Mouse (Mus musculus) CD4-positive, CD25-positive, alpha-beta regulatory T cell, adult 2 months (primary cell): ENCODE data around the gene Man2a1.
"Not testable (repeated sequence)": the region's sequence is repeated elsewhere in the genome, so short reads cannot be mapped to it uniquely, and the experiment has no call there.

Source experiments
- DNase-seq: peaks from one replicate; pipeline ENCODE4 v3.0.0-alpha.2; 2012; ENCODE audit warnings: low read depth, low spot score

The Man2a1 gene

DNA sequence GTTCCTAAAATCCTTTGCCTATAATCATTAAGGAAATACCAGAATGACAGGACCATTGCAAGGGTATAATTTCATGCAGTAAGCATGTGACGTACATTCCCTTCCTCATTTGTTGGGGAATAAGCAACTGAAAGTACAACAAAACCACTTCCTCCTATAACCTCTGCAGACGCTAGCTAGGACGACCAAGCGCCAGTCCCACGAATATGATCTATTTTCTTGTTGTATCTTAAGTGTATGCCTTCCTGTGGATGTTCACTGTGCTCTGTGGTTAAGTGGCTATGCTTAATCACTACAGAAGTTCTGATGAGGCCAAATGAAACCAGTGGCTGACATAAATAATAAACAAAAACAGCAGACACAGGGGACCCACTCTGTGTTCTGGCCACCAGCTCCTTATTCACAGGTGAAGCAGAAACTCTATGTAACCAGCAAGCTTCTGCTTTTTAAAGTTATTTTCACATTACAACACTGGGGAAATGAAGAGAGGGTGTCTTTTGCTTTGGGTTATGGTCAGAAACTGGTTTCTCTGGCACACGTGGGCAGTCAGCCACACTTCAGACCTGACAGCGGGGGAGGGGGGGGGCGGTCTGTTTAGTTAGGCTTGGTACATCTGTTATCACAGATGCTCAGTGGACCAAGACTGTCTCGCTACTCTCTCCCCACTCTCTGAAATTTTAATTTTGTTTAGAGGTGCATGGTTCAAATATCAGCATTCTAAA lies 153.8 kb downstream of the Man2a1 start:
- peak; percentile 68 for DNase-seq

GRCm38 (mm10) chr17:64755191-64755590 lies 154.7 kb downstream of the Man2a1 start:
- peak; percentile 15 for DNase-seq

DNA sequence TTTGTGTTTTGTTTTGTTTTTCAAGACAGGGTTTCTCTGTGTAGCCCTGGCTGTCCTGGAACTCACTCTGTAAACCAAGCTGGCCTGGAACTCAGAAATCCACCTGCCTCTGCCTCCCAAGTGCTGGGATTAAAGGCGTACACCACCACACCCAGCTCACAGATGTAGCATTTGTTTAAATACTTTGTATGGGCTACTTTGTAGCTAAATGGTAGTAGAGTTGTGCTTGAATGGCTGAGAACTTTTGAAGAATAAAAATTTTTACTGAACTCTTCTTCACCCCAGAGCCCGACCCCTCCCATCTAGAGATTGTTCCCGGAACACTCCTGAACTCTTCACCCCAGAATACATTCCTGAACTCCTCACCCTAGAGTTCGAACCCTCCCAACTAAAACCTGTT lies 162.1 kb downstream of the Man2a1 start:
- DNase-seq, result not testable (repeated sequence)

DNA sequence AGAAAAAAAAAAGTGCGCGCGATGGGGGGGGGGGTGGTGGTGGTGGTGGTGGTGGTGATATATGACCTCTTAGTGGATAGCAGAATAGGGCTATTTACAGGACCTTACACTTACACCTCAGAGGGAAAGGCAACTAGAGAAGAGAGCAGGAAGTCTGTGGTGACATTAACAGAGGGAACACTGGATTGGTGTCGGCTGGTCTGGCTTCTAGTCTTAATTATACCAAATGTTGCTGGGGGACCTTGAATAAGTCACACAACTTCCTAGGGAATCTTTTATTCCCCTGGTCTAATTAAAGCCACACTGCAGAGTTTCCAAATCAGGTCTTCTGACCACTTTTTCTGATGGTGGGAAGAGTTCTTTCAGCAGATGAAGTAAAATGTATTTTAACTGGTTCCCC lies 163.0 kb downstream of the Man2a1 start:
- no peak for DNase-seq

DNA sequence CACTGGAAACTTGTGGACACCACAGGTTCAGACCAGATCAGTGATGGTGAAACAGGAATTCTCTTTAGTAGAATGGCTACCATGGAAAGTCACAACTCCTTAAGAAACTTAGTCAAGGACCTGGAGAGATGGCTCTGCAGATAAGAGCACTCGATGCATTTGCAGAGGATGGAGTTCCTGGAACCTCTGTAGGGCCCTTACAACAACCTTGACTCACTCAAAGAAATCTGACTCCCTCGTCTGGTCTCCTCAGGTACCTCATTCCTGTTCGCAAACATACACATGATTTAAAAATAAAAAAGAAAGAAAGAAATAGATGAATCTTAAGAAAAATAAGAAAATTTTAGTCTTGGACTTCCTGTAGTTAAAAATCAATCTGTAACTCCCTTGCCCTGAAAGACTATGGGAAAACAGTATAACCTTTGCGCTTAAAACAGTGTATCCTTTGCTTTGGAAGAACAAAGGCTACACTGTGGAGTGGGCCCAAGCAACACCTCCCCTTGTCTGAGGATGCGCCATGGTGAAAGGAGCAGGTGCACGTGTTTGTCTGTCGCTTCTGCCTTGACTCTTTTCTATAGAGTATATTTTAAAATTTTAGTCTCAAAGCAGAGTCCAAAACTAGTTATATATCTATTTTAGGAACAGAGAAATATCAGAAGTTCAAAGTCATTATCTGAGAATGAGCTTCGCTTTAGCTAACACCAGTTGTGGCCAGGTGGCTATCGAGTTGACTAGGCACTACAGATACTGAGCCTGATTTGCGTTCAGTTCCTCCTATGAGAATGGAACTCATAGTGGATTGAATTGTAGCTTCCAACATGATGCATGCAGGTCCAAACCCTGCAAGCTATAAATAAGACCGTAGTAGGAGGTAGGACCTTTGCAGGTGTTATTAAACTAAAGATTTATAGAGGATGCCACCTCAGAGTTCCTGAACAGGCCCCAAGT lies 163.9 kb downstream of the Man2a1 start:
- no peak for DNase-seq

DNA sequence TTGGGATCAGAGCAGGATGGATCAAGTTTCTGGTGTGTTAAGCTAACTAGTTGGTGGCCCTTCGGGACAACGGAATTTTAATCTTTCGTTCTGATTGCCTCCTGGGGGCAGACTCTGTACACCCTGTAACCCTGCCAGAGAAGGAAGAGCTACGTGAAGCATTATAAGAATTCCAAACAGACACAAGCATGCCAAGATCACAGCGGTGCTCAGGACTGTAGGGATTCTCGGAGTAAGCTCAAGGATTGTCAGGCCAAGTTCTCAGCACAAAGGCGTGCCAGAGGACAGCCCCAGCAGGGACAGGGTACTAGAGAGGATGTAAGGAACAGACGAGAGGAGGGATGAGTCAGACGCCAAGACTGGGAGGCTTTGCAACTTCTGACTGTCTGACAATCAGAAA lies 164.8 kb downstream of the Man2a1 start:
- no peak for DNase-seq

DNA sequence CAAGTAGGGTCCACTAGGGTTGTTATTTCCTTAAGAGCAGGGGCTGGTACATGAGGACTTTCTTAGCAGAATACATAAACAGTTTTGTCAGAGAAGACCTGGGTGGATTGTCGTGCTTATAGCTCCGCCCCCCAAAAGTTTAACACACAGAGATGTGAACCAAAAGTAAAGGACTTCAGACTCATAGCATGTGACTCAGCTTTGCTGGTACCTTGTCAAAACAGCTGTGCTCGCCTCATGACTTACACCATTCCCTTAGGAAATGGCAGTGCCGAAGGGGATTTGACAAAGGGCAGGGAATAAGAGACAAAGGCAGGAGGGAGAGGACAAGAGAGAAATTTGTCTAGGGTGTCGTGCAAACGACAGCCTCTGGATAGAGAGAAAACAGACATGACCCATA lies 166.0 kb downstream of the Man2a1 start:
- DNase-seq, result no peak

DNA sequence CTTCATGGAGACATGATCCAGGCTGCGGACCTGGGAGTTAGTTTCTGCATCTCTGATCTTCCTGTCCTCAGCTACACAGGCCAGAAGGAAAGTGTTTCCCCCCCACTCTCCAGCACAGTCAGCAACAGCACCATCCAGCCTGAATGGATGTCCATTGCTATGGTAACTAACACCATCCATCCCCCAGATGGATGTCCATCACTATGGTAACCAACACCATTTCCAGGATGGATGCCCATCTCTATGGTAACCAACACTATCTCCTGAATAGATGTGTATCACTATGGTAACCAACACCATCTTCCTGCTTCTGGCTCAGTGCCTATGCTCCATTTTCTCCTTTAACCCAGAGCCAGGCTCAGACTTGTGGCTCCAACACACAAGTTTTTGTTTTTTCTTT lies 169.7 kb downstream of the Man2a1 start:
- no peak for DNase-seq

- no peak for DNase-seq
Measured at GRCm38 (mm10) chr17:64772611-64773010, 172.1 kb downstream of the Man2a1 start.

GRCm38 (mm10) chr17:64774218-64774617 lies 173.7 kb downstream of the Man2a1 start:
- DNase-seq, result no peak

- no peak for DNase-seq
Measured at GRCm38 (mm10) chr17:64778300-64778699, 177.8 kb downstream of the Man2a1 start.

DNA sequence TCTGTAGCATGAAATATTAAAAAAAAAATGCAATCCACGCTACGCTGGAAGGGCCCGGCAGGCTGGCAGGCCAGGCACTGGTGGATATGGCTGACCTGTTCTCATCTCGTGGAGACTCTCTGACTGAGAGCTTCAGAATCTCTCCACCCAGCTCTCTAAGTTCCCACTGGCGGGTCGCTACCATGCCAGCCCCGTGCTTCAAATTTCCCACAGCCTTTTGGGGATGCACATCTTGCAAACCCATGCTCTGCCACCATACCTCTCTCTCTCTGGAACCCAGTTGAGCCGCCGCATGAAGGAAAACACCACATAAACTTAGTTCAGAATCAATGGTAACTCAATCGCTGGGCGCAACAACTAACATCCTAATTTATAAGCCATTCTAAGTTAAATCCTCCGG lies 178.2 kb downstream of the Man2a1 start:
- DNase-seq, result no peak

DNA sequence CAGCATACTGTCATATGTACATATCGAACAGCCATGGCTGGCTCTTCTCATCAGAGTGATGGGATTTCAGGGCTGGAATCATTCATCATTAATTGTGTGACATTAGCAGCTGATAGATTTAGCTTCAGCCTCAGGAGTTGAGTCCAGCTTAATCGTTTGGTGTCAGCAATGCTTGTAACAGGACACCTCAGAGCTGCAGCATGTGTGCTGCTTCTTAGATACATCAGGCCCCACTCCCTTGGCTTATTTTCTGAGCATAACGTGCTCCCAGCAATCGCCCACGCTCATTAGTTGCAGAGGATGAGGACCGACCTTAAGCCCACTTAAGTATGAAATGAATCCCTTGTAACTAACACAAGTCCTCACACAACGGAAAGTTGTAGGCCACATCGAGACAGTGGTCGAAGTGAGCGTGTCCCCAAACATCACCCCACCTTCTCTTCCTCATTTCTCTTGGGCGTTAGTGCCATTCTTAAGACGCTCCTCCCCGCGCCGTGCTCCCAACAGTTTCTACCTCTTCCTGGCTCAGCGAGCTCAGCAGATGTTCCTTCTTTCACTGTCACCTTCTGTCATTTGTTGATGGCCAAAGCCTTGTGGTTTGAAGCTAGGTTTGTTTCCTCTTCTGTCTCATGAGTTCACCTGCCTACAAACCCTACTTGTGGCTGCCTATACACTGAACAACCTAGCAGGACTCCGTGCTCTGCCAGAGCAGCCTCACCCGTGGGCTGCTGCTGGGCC lies 180.4 kb downstream of the Man2a1 start:
- DNase-seq, result no peak

- no peak for DNase-seq
Measured at GRCm38 (mm10) chr17:64782307-64782706, 181.8 kb downstream of the Man2a1 start.

- DNase-seq, result peak; percentile 29
Measured at GRCm38 (mm10) chr17:64785961-64786360, 185.4 kb downstream of the Man2a1 start.

- DNase-seq, result no peak
Measured at GRCm38 (mm10) chr17:64788301-64788700, 187.8 kb downstream of the Man2a1 start.

DNA sequence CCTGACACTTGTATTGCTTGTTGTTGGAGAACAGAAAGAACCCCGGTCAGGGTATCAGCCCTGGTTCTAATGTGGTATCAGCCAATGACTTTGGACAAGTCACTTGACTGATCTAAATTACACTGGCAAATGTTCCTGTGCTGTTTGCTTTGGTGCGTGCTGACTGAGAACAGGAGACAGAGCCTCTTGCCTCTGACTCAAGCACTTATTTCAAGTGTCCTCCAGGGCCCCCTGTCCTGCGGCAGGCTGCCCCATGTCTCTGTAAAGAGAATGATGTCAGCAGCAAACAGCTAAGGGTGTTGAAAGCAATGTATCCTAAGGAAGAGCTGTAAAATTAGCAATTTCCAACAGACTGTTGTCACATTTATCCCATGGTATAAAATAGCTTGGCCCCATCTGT lies 188.6 kb downstream of the Man2a1 start:
- no peak for DNase-seq

DNA sequence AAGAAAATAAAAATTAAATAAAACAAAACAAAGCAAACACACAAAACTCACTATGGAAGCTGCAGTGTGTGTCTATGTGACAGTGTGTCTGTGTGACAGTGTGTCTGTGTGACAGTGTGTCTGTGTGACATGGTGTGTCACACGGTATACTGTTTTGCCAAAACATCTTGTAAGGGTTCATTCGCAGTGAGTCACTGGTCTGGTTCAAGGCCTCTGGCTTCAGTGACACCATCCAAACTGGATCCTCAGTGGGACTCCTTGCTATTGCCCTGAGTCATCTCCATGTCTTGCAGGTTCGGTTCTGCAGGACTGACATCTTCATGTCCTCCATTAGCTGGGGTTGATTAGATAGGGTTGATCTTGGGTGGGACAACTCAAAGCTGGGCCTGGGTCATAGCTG lies 191.5 kb downstream of the Man2a1 start:
- DNase-seq, result no peak

DNA sequence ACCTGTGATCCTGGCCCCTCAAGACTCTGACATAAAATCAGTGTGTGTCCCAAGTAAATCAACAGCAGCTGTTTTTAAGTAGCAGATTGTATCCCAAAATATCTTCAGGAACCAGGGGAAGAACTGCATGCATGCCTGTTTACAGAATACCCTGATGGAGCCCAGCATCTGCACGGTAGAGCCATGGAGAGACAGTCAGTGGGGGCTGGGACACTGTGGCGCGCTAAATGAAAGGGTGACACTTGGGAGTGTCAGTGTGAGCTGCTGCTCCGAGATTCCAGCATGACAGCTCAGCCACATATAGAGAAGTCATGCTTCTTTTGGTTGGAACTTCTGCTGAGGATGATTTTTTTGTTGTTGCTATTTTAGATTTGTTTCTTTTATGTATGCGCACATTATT lies 192.1 kb downstream of the Man2a1 start:
- DNase-seq, result no peak

- no peak for DNase-seq
Measured at GRCm38 (mm10) chr17:64802168-64802955, 201.8 kb downstream of the Man2a1 start.

GRCm38 (mm10) chr17:64802956-64803275 lies 202.4 kb downstream of the Man2a1 start:
- no peak for DNase-seq
